Mouse (Mus musculus): ENCODE measurements around the gene Micu1.
"Not testable (repeated sequence)": the region's sequence is repeated elsewhere in the genome, so short reads cannot be mapped to it uniquely, and the experiment has no call there.

The Micu1 gene

GRCm38 (mm10) chr10:59702207-59703032, at the start of gene Micu1:
Gene Micu1 (plus strand): TSS chr10:59702477.
- peak; percentile 95 for DNase-seq (ENCODE audit: low read depth, low spot score)

- no peak for DNase-seq (ENCODE audit: low read depth, low spot score)
Observed at GRCm38 (mm10) chr10:59656799-59657198, 45.5 kb upstream of the Micu1 start.

DNA sequence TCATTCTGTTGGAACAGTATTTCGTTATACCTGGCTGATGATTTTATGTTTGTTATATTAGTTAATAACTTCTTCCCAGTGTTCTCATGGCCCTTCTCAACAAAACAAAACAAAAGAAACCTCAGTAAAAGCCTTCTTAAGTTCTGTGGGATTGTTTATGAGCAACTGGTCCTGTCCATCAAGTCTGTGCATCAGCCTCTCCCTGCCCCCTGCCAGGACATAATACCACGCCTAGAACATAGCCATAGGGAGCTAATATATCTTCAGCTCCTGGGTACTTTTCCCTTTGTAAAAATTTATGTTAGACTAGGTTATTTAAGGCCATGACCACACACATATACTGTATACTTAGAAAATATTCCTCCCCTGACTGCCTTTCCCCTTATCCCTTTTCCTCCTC, 37.5 kb upstream of the Micu1 start:
- no peak for DNase-seq (ENCODE audit: low read depth, low spot score)

- DNase-seq (ENCODE audit: low read depth, low spot score) = no peak
Observed at GRCm38 (mm10) chr10:59665503-59666291, 36.6 kb upstream of the Micu1 start.

DNA sequence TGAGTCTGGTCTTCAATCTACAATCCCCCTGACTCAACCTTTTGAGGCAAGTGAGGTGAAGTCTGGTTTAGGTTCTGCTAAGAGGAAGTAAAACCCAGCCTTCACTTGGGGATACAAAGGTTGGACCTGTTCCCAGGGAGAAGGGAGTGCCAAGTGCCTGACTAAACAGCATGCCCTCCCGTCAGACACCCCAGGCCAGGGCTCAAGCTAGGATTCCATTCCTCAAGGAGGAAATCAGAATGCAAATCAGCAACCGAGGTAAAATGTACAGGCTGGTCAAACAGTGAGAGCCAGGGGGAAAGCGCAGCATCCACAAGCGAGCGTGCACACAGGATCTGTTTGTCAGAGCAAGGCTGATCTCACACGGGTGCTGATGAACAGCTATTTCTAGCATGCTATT, 34.9 kb upstream of the Micu1 start:
- DNase-seq (ENCODE audit: low read depth, low spot score) = no peak

DNA sequence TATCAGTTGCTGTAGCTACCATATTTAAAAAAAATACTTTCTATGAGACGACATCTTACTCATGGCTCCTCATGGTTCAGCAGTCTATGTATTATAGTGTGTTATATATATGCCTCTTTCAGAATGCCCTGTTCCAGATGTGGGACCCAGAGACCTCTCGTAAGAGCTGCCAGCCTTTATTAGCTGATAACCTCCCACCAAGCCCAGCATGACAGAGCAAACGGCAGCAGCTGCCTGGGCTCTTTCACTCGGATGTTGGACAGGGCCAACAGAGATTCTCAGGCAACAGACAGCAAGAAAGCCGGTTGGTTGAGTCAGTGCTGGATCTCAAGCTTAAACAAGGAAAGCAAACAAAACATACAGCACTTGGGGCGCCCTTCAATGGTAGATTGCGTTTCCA, 33.8 kb upstream of the Micu1 start:
- DNase-seq (ENCODE audit: low read depth, low spot score) = no peak

DNA sequence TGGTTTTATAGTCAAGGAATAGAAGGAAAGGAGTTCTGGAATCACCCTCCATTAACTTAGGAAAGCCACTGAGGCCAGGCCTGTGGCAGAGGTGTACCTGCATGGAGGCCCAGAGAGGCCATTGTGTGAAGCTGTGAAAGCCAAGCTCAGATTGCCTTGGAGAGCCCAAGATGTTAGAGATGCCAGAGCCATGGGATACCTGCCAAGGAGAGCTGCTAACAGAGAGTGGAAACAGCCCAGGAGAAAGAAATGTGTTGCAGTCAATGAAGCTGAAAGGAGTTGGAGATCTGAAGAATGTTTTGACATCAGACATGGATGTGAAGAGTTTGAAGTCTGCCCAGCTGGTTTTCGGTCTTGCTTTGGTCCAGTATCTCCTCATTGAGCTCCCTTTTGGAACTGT, 24.4 kb upstream of the Micu1 start:
- DNase-seq (ENCODE audit: low read depth, low spot score) = no peak

GRCm38 (mm10) chr10:59679189-59679588, 23.1 kb upstream of the Micu1 start:
- no peak for DNase-seq (ENCODE audit: low read depth, low spot score)

GRCm38 (mm10) chr10:59685586-59685985, 16.7 kb upstream of the Micu1 start:
- not testable (repeated sequence) for DNase-seq (ENCODE audit: low read depth, low spot score)

DNA sequence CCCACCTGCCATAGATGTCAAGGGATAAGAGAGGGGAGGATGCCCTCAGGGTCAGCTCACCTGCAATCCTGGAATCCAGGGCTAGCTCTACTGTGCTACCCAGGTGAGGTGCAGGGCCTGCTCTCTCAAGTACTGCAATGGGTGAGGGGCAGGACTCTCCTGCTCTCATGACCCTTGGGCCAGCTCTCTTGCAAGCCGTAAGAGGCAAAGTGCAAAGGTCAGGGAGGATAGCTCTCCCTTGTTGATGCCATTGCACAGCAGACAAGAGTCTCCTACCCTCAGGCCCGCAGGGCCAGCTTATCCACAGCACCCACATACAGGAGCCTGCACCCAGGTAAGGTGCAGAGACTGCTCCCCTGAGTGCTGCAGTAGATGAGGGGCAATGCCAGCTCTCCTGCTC, 15.2 kb upstream of the Micu1 start:
- DNase-seq (ENCODE audit: low read depth, low spot score) = no peak

GRCm38 (mm10) chr10:59689836-59690235, 12.4 kb upstream of the Micu1 start:
- no peak for DNase-seq (ENCODE audit: low read depth, low spot score)

DNA sequence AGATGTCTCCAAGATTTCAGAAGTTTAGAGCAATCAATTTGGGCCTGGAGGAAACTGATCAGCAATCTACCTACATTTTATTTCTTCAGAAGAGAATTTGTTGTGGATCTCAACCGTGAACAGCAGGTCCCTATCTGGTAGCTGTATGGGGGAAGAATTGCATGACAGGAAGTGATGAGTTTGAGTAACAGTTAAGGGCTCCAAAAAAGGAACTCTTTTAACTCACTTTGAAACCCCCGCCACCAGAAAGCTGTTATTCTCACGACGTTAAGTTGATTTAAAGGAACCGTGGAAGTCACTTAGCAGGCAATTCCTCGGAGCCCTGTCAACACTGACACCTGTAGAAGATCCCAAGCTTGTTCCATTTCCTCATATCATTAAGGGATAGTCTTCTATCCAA, 9.8 kb upstream of the Micu1 start:
- DNase-seq (ENCODE audit: low read depth, low spot score) = no peak

GRCm38 (mm10) chr10:59694104-59694503, 8.2 kb upstream of the Micu1 start:
- no peak for DNase-seq (ENCODE audit: low read depth, low spot score)

DNA sequence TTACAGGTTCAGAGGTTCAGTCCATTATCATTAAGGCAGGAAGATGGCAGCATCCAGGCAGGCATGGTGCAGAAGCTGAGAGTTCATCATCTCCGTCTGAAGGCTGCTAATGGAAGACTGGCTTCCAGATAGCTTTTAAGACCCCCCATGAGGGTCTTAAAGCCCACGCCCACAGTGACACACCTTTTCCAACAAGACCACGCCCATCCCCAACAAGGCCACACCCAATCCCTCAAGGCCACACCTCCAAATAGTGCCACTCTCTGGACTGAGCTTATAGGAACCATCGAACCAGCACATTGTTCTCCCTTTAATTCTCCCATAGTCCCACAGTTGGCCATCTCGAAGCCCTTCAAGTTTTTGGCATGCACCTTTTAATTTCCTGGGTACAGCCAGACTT, 2.8 kb upstream of the Micu1 start:
- no peak for DNase-seq (ENCODE audit: low read depth, low spot score)

DNA sequence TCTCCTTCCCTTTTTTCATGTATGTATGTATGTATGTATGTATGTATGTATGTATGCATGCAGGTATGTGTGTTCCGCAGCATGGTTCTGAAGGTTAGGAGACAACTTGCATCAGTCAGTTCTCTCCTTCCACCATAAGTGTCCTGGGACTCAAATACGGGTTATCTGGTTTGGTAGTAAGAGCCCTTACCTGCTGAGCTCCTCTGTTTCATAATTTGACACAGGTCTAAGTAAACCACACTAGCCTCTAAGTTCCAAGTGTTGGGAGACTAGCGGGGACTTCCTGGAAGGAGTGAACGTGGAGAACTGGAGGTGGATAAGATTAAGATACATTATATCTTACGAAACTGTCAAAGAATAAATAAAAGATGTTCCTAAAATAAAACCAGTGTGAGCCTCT, 472 bp upstream of the Micu1 start:
- peak; percentile 12 for DNase-seq (ENCODE audit: low read depth, low spot score)

- peak; percentile 17 for DNase-seq (ENCODE audit: low read depth, low spot score)
Observed at GRCm38 (mm10) chr10:59703060-59703760, 933 bp downstream of the Micu1 start.

DNA sequence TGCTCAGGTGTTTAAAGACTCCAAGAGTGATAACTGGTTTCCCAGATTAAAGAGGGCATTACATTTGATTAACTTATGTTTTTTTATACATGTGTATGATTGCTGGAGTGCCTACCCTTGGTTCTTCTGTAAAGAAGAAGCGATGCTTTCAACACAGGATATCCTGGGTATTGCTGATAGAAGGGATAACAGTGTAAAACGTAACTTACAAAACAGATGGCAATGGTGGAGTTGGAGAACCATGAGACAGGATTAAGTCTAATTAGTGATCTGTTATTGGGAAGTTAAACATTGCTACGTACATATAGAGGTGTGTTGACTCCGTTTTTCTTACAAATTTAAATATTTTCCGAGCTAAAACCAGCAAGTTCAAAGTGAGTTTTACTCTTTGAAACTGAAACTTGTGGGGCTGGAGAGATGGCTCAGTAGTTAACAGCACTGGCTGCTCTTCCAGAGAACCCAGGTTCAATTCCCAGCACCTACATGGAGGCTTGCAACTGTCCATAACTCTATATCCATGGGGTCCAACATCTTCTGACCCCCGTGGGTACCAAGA, 4.8 kb downstream of the Micu1 start:
- no peak for DNase-seq (ENCODE audit: low read depth, low spot score)

DNA sequence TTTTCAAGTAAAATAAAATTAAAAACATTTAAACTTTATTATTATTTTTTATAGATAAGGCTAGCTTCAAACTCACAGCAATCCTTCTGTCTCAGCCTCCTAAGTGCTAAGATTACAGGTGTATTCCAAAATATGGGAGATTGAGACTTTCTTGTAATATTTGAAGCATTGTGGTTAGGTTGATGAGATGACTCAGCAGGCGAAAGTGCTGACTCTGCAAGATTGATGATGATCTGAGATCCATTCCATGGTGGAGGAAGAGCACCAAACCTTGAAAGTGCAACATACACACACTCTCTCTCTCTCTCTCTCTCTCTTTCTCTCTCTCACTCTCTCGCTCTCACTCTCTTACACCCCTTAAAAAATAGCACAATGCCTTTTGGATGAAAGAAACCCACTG, 5.3 kb downstream of the Micu1 start:
- DNase-seq (ENCODE audit: low read depth, low spot score) = peak; percentile 40

DNA sequence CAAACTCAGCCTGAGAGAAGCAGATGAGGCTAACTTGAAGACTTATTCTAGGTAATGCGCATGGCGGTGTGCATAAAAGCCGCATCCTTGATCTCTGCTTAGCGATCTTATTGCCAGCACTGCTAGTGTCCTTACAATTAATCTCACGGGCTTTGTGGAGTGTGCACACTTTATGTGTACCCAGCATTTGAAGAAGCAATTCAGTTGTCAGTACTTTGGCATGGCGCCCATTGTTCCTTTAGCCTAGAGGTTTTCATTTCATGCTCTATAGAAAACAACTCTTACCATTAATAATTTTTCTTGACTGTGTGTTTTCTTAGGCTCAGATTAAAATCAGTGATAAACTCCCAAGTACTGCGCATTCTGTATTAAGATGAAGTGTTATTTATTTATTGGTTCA, 7.0 kb downstream of the Micu1 start:
- DNase-seq (ENCODE audit: low read depth, low spot score) = no peak

- peak; percentile 33 for DNase-seq (ENCODE audit: low read depth, low spot score)
Observed at GRCm38 (mm10) chr10:59710246-59710645, 8.0 kb downstream of the Micu1 start.

- no peak for DNase-seq (ENCODE audit: low read depth, low spot score)
Observed at GRCm38 (mm10) chr10:59712062-59712461, 9.8 kb downstream of the Micu1 start.

DNA sequence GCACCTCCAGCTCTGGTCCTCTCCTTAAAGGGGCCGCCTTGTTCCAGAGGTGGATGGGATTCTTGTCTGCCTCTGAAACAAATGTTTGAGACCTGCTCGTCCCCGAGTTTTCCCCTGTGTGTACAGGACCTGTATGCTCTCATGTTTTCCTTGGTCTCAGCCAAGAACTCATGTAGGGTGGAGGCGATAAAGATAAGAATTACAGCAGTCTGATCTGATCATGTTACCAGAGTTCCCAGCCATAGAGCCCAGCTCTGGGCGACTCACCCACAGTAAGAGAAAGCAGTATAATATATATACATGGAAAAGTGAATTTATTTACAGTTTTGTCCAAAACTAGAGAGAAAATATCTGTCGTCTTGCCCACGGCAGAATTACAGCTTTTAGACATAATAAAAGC, 17.7 kb downstream of the Micu1 start:
- no peak for DNase-seq (ENCODE audit: low read depth, low spot score)
